Mouse (Mus musculus) left cerebral cortex, postnatal 10 days (tissue): Measurements from ENCODE around the gene Kcnip1. TPM values are rescaled to one million over a fixed set of nuclear protein-coding genes. Genes with fewer than 3 reads are reported as not detected.

Experiments
- DNase-seq, 2 experiments: peaks; one replicate each; pipeline ENCODE4 v3.0.0; 2021 to 2022; ENCODE audit warnings: low spot score in 2 of 2, mixed read lengths in 1 of 2; ENCODE audit errors: extremely low spot score in 1 of 2
- intact Hi-C: fragments of 180-260 bp; cut with DNase I; formaldehyde crosslinking; loops from one replicate; pipeline ENCODE4 v1.15.1; 2025
- total RNA-seq, 2 experiments: library from RNA; stranded (reverse); gene quantifications; 2 replicates each; pipeline ENCODE4 v1.2.3; 2021

The Kcnip1 gene
- total RNA-seq, 2 experiments from 2014 or later: 43.7 to 45.5 TPM

- intact Hi-C loops: no loop called here
- no peak for DNase-seq
Observed at GRCm38 (mm10) chr11:33921451-33921850, 71.5 kb downstream of the Kcnip1 start.

DNA sequence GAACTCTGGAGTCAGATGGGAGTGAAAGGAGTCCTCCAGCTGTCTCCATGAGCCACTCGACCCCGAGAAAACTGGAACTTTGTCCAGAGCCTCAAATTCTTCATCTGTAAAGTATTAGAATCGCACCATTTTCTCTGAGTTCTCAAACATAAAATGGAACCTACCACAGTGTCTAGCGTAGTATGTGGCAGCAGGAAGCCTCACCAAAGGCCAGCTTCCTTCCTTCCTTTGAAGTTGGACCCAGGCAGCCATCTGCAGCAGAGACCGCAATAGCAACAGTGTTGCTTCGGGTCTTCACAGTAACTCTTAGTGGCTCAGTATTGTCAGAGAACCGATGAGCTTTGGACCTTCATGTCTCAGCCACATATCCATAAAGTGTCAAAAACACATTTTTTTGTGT is 73.1 kb downstream of the Kcnip1 start:
- DNase-seq: no peak
- intact Hi-C loops: loop anchor here (10.0 kb wide), 1 partner anchor 745 kb away; no protein-coding TSS in a partner anchor

- intact Hi-C loops: loop anchor here (10.0 kb wide), 1 partner anchor 744 kb away; no protein-coding TSS in a partner anchor
- no peak for DNase-seq
Observed at GRCm38 (mm10) chr11:33918424-33918823, 74.5 kb downstream of the Kcnip1 start.

DNA sequence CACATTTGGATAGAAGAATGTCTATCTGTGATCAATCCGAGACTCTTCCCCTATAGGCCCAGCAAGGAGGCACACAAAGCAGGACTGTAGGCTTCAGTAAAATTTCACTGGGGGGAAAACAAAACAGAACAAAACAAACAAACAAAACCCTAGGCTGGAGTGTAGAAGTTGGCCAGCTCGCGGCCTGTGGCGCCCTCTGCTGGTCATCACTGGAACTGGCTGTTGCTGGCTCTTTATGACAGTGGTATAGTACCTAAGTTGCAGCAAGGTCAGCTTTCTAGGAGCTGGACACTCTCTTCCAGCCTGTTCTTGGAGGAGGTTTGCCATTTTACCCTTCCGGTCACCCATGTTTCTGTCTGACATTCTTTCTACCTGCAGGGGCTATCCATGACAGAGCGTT is 75.4 kb downstream of the Kcnip1 start:
- peak; percentile 55 to 57 for DNase-seq
- intact Hi-C loops: loop anchor here (1.0 to 10.0 kb wide), 2 partner anchors 184 to 743 kb away; no protein-coding TSS in a partner anchor

DNA sequence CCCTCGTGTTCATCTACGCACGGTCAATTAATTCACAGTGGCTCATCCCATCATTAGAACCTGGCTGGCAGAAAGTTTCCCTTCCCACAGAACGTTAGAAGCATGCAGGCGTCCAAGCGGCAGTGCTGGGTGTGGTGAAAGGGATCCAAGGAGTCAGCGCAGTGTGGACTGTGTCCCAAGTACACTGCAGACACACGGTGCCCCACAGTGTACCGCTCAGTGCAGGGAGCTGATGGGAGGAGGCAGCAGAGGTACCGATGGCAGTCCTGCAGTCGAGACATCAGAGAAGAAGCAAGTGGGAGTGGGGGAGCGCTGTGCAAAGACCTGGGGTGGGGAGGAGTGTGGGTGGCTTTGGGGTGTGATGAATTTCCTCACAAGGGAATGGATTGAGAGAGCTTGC is 78.7 kb downstream of the Kcnip1 start:
- DNase-seq: no peak
- intact Hi-C loops: loop anchor here (10.0 kb wide), 1 partner anchor 739 kb away; no protein-coding TSS in a partner anchor

DNA sequence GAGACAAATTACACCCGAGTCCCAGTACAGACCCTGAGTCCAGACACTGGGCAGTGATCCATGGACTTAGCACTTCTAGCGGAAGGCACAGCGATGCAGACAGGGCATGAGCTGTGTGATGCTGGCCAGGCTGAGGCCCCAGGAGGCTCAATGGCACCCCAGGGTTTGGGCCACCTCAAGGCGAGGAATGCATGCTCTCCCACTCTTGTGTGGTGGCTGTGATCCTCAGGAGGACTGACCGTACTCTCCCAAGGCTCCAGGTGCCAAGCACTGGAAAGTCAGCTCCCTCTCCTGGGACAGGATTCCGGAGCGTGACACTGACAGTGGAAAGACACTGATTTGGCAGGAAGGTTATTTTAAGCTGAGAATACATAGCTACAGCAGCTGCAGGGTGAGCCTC is 79.9 kb downstream of the Kcnip1 start:
- no peak for DNase-seq
- intact Hi-C loops: loop anchor here (10.0 kb wide), 1 partner anchor 738 kb away; no protein-coding TSS in a partner anchor

- intact Hi-C loops: loop anchor here (10.0 kb wide), 1 partner anchor 737 kb away; no protein-coding TSS in a partner anchor
- no peak for DNase-seq
Observed at GRCm38 (mm10) chr11:33912151-33912571, 80.8 kb downstream of the Kcnip1 start.

DNA sequence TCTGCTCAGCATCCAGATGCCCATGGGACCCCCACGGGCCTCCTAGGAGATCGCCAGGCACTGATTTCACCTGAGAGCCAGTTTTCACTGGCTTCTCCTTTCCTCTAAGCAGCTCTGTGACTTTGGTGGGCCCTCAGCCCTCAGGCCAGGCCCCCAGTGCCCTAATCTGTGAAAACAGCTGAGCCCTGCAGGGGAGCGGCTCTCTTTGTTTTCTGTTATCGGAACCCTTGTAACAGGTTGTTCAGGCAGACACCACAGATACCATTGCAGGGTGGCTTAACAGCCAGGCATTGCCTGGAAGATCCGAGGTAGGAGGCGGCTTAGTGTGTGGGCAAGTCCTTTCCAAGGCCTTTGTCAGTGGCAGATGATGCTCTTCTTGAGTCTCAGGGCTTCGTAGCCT is 82.0 kb downstream of the Kcnip1 start:
- DNase-seq: no peak
- intact Hi-C loops: loop anchor here (10.0 kb wide), 1 partner anchor 736 kb away; no protein-coding TSS in a partner anchor

GRCm38 (mm10) chr11:33908360-33909175 is 84.4 kb downstream of the Kcnip1 start:
- no peak for DNase-seq
- intact Hi-C loops: loop anchor here (5.0 kb wide), 1 partner anchor 56 kb away; no protein-coding TSS in a partner anchor

DNA sequence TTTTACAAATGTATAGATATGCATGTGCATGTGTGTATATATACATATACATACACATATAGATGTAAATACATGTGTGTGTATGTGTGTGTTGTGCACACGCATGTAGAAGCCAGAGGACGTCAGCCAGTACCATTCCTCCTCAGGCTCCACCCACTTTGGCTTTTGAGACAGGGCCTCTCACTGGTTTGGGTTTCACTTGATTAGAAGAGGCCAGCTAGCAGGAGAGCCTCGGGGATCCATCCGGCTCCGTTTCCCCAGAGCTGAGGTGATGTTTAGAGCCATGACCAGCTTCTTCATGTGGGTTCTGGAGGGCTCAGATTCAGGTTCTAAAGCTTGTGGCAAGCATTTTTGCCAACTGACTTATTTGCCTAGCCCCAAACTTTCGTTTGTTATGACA is 89.5 kb downstream of the Kcnip1 start:
- no peak for DNase-seq
- intact Hi-C loops: no loop called here

- intact Hi-C loops: no loop called here
Observed at GRCm38 (mm10) chr11:33902377-33902776, 90.6 kb downstream of the Kcnip1 start.

GRCm38 (mm10) chr11:33901783-33902182 is 91.2 kb downstream of the Kcnip1 start:
- no peak for DNase-seq
- intact Hi-C loops: no loop called here

More at GRCm38 (mm10) chr11:33902377-33902776, 90.6 kb downstream of the Kcnip1 start:
- DNase-seq: no peak

DNA sequence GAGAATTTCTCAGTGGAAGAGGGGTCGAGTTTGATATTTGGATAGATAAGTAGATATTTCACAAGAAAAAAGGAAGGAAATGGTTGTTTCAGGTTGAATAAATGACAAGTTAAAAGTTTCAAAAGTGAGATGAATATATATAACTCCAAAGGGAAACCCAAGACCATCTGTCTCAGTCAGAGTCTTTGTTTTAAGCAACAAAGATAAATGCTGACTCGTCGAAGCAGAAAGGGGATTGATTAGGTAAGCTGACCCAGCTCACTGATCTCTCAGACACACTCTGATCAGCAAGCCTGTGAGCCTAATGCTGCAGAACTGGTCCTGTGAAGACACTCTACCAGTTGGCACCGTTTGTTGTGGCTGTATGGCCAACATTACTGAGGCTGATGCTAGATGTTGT is 101.9 kb downstream of the Kcnip1 start:
- no peak for DNase-seq
- intact Hi-C loops: no loop called here

DNA sequence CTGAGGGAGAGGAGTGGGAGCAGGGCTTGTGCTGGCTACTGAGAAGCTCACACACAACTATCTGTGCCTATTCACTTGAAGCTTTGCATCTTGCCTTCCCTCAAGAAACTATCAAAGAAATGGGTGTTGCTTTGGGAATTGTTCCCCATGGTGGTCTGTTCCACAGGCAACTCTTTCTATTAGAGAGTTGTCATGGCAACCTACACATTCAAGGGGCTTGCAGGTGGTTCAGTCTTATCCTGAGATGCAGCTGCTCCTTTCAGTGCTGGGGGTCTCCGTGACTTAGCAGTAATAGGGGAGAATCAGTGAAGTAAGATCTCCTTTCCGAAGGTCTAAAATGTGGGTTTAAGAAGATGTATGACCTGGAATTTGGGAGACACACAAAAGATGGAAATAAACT is 102.6 kb downstream of the Kcnip1 start:
- intact Hi-C loops: no loop called here
- DNase-seq: no peak

DNA sequence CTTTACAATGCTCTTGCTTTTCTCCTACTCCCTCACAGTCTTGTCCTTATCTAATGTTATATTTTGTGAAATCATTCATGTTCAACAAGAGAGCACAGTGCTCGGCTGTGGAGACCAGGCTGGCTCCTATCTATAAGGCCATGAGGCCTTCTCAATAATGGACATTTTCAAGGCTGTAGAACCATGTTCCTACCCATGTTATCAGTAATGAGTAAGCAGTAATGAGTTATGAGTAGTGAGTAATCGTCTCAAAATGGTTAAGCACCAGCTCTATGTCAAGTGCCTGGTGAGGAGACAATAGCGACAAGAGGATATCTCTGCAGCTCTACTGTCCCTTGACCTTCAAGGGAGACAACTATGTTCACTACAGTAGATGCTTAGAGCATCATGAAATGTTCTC is 105.3 kb downstream of the Kcnip1 start:
- intact Hi-C loops: no loop called here
- DNase-seq: no peak

GRCm38 (mm10) chr11:33885981-33886380 is 107.0 kb downstream of the Kcnip1 start:
- DNase-seq: no peak
- intact Hi-C loops: no loop called here

GRCm38 (mm10) chr11:33882731-33883328 is 110.1 kb downstream of the Kcnip1 start:
- intact Hi-C loops: no loop called here

DNA sequence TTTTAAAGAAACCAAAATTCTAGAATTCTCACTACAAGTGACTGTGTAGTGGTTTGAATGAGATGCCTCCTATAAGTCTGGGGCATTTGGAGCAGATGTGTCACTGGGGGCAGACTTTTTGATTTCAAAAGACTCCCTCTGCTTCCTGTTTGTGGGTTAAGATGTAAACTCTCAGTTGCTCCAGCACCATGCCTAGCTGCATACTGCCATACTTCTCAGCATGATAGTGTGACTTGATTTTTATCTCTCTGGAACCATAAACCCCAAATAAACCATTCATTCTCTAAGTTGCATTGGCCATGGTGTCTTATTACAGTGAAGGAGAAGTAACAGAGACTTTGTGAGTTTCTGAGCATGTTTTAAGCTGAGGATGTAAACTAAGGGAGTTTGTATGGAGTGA is 118.0 kb downstream of the Kcnip1 start:
- DNase-seq: no peak
- intact Hi-C loops: no loop called here

More at GRCm38 (mm10) chr11:33882731-33883328, 110.1 kb downstream of the Kcnip1 start:
- DNase-seq: no peak

DNA sequence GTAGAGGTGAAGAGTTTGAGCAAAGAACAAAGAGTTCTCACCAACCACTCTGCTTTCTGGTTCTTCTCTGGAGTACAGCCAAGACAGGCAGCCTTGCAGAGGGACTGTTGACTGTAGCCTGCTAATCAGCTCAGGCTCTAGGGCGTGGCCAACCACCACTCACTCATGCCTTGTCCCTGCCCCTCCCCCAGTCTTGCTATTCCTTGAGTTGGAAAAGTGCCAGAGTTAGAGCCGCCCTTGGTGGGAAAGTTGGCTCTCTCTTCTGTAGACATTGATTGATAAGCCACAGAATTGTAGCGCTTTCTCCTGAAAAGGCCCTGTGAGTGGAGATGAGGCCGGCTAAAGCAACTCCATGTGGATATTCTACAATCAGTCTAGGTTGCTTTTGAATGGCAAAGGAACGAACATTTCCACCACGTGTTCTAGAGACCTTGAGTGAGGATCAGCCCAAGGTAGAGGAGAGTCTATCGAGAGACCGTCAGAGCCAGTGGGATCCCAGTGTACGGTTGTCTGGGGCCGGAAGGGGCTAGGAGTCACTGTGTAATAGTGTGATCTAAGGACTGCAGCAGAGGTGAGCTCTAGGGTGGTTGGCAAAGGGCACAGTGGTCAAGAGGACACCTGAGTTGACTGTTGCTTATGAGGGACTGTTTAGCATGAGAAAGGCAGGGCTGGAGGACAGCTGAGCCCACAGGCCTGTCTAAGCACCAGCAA is 119.7 kb downstream of the Kcnip1 start:
- DNase-seq: peak in 1 of 2 experiments; percentile 37
- intact Hi-C loops: no loop called here
